Mouse (Mus musculus) bone marrow macrophage, adult 2 months (primary cell): ENCODE results near the gene Spock1.

Experiments
- CTCF ChIP-seq: IDR thresholded peaks from 2 replicates; pipeline ENCODE4 v1.5.1; 2012; ENCODE audit warnings: low read depth, mild to moderate bottlenecking, low read length, moderate library complexity
- POLR2A ChIP-seq: IDR thresholded peaks from 2 replicates; pipeline ENCODE4 v1.6.1; 2012; ENCODE audit warnings: mild to moderate bottlenecking, low read depth, low read length, borderline replicate concordance

GRCm38 (mm10) chr13:57588558-57589273, 319.4 kb downstream of the Spock1 start:
- no peak for TF ChIP-seq CTCF
- no peak for TF ChIP-seq POLR2A
